Mouse (Mus musculus): ENCODE data around the gene Idnk. TPM values are rescaled to one million over a fixed set of nuclear protein-coding genes. Genes with fewer than 3 reads are reported as not detected.

The Idnk gene
- total and polyA plus RNA-seq, 3 experiments = 25.5 to 45.0 (median 32.0) TPM

GRCm38 (mm10) chr13:58206084-58206483 is 48.6 kb downstream of the Idnk start:
- no peaks in the 10 kb centered on the region for H3K27me3 ChIP-seq (replicated peaks)
- TF ChIP-seq ZNF384 (IDR thresholded peaks at IDR 0.05; ENCODE audit: low read depth, low read length) = no peak
- TF ChIP-seq MAZ (IDR thresholded peaks at IDR 0.05; ENCODE audit: low read depth, low read length) = no peak
- TF ChIP-seq POLR2A (IDR thresholded peaks at IDR 0.05; ENCODE audit: low read depth, low read length) = no peak
- no peak for DNase-seq (ENCODE audit: extremely low read depth)
- H3K27ac ChIP-seq (ENCODE audit: insufficient read depth, low read depth) = no peak overlapping the region
- peaks cover 13 to 86% of the 10 kb centered on the region in 2 experiments for H3K4me1 ChIP-seq (ENCODE audit: control insufficient read depth in 1 of 2, insufficient read depth in 2 of 2)
- dilution Hi-C loops (cut with MboI; ENCODE audit: extremely low pct_ligation_motif_present, extremely low pct_unique_long_range_greater_than_20kb, low sequenced_read_pairs) = no loop called here
- no peaks in the 10 kb centered on the region for H3K9me3 ChIP-seq (replicated peaks; ENCODE audit: low read length)
- in situ Hi-C loops (cut with MboI; ENCODE audit: low pct_ligation_motif_present, low pct_unique_long_range_greater_than_20kb, low sequenced_read_pairs) = no loop called here
- no peak overlapping the region for H3K9ac ChIP-seq (ENCODE audit: insufficient read depth, low read depth)
- peaks cover 93% of the 10 kb centered on the region for H3K79me2 ChIP-seq (replicated peaks; ENCODE audit: control insufficient read depth, extremely low read depth, insufficient read depth, poor library complexity, severe bottlenecking)
- no peak overlapping the region for H3K4me3 ChIP-seq (replicated peaks in 1 of 3; ENCODE audit: low read depth in 2 of 3, low read length in 2 of 3, poor library complexity in 1 of 3)
- H3K36me3 ChIP-seq (replicated peaks in 1 of 2; ENCODE audit: control insufficient read depth in 1 of 2, insufficient read depth in 1 of 2, low read length in 1 of 2) = peaks cover 9 to 38% of the 10 kb centered on the region in 2 experiments
- no peak overlapping the region for H3K4me2 ChIP-seq (ENCODE audit: insufficient read depth, low read depth, poor library complexity, severe bottlenecking)

GRCm38 (mm10) chr13:58210441-58210840 is 53.0 kb downstream of the Idnk start:
- no peak for DNase-seq (ENCODE audit: extremely low read depth)
- H3K36me3 ChIP-seq (replicated peaks in 1 of 2; ENCODE audit: control insufficient read depth in 1 of 2, insufficient read depth in 1 of 2, low read length in 1 of 2) = peaks cover 9 to 42% of the 10 kb centered on the region in 2 experiments
- H3K4me1 ChIP-seq (ENCODE audit: control insufficient read depth in 1 of 2, insufficient read depth in 2 of 2) = peaks cover 5 to 66% of the 10 kb centered on the region in 2 experiments
- H3K27ac ChIP-seq (ENCODE audit: insufficient read depth, low read depth) = no peak overlapping the region; the same call in 1 of the 2 replicates
- no peak overlapping the region for H3K9ac ChIP-seq (ENCODE audit: insufficient read depth, low read depth)
- H3K4me3 ChIP-seq (replicated peaks in 1 of 3; ENCODE audit: low read depth in 2 of 3, low read length in 2 of 3, poor library complexity in 1 of 3) = no peak overlapping the region
- no peaks in the 10 kb centered on the region for H3K27me3 ChIP-seq (replicated peaks)
- H3K9me3 ChIP-seq (replicated peaks; ENCODE audit: low read length) = no peaks in the 10 kb centered on the region
- no peak overlapping the region for H3K4me2 ChIP-seq (ENCODE audit: insufficient read depth, low read depth, poor library complexity, severe bottlenecking)
- in situ Hi-C loops (cut with MboI; ENCODE audit: low pct_ligation_motif_present, low pct_unique_long_range_greater_than_20kb, low sequenced_read_pairs) (no loop called here), dilution Hi-C loops (cut with MboI; ENCODE audit: extremely low pct_ligation_motif_present, extremely low pct_unique_long_range_greater_than_20kb, low sequenced_read_pairs) (no loop called here)
- TF ChIP-seq ELF1 (IDR thresholded peaks at IDR 0.05; ENCODE audit: low read depth, low read length) (no peak), ZKSCAN1 (IDR thresholded peaks at IDR 0.05; ENCODE audit: borderline replicate concordance, low read depth, low read length) (no peak), SMC3 (IDR thresholded peaks at IDR 0.05; ENCODE audit: low read depth, low read length) (no peak), POLR2A (IDR thresholded peaks at IDR 0.05; ENCODE audit: low read depth, low read length) (no peak), CTCF (conservative IDR thresholded peaks at IDR 0.05 in 1 of 2, IDR thresholded peaks at IDR 0.05 in 1 of 2; ENCODE audit: low read depth in 2 of 2, low read length in 2 of 2) (no peak), RCOR1 (conservative IDR thresholded peaks at IDR 0.05; ENCODE audit: low read depth, low read length) (no peak), JUN (IDR thresholded peaks at IDR 0.05; ENCODE audit: insufficient read depth, low read depth, low read length) (no peak)
- peaks cover 92% of the 10 kb centered on the region for H3K79me2 ChIP-seq (replicated peaks; ENCODE audit: control insufficient read depth, extremely low read depth, insufficient read depth, poor library complexity, severe bottlenecking)

GRCm38 (mm10) chr13:58212530-58212929 is 55.1 kb downstream of the Idnk start:
- dilution Hi-C loops (cut with MboI; ENCODE audit: extremely low pct_ligation_motif_present, extremely low pct_unique_long_range_greater_than_20kb, low sequenced_read_pairs) = no loop called here
- H3K27me3 ChIP-seq (replicated peaks) = no peaks in the 10 kb centered on the region

More at GRCm38 (mm10) chr13:58212530-58212929, 55.1 kb downstream of the Idnk start:
- Histone ChIP-seq H3K36me3 (replicated peaks in 1 of 2; ENCODE audit: control insufficient read depth in 1 of 2, insufficient read depth in 1 of 2, low read length in 1 of 2) (peaks cover 5 to 27% of the 10 kb centered on the region in 2 experiments), H3K27ac (ENCODE audit: insufficient read depth, low read depth) (no peak overlapping the region), H3K4me3 (replicated peaks in 1 of 3; ENCODE audit: low read depth in 2 of 3, low read length in 2 of 3, poor library complexity in 1 of 3) (no peak overlapping the region), H3K9ac (ENCODE audit: insufficient read depth, low read depth) (no peak overlapping the region), H3K4me2 (ENCODE audit: insufficient read depth, low read depth, poor library complexity, severe bottlenecking) (no peak overlapping the region), H3K79me2 (replicated peaks; ENCODE audit: control insufficient read depth, extremely low read depth, insufficient read depth, poor library complexity, severe bottlenecking) (peaks cover 72% of the 10 kb centered on the region), H3K4me1 (ENCODE audit: control insufficient read depth in 1 of 2, insufficient read depth in 2 of 2) (peaks cover 8 to 55% of the 10 kb centered on the region in 2 experiments), H3K9me3 (replicated peaks; ENCODE audit: low read length) (no peaks in the 10 kb centered on the region)
- in situ Hi-C loops (cut with MboI; ENCODE audit: low pct_ligation_motif_present, low pct_unique_long_range_greater_than_20kb, low sequenced_read_pairs) = no loop called here
- TF ChIP-seq HCFC1 (IDR thresholded peaks at IDR 0.05; ENCODE audit: low read depth, low read length) (no peak), MAFK (IDR thresholded peaks at IDR 0.05; ENCODE audit: insufficient replicate concordance, low read length) (no peak), POLR2A (IDR thresholded peaks at IDR 0.05; ENCODE audit: low read depth, low read length) (no peak), JUN (IDR thresholded peaks at IDR 0.05; ENCODE audit: insufficient read depth, low read depth, low read length) (no peak)
- no peak for DNase-seq (ENCODE audit: extremely low read depth)

Data from CH12.LX (cell line).